Mouse (Mus musculus) neural tube, embryonic 13.5 days (tissue): ENCODE measurements around the gene Lsm5. TPM values are rescaled to one million over a fixed set of nuclear protein-coding genes. Genes with fewer than 3 reads are reported as not detected.

Source experiments
- ATAC-seq: fragments of 200-750 bp; cut with Nextera tagmentation; 2 replicates; pipeline ENCODE4 v1.8.0; 2017; ENCODE audit warnings: low read depth, mild to moderate bottlenecking, moderate TSS enrichment, moderate library complexity
- H3K27ac ChIP-seq: fragments of 300-500 bp; sonication (generic); replicated peaks from 2 replicates; pipeline ENCODE4 v1.5.1; 2015; ENCODE audit warnings: moderate library complexity, mild to moderate bottlenecking, inconsistent platforms
- H3K27me3 ChIP-seq: fragments of 300-500 bp; sonication (generic); 2 replicates; pipeline ENCODE4 v1.6.1; 2015; ENCODE audit warnings: mild to moderate bottlenecking, inconsistent platforms
- H3K36me3 ChIP-seq: fragments of 300-500 bp; sonication (generic); 2 replicates; pipeline ENCODE4 v1.6.1; 2015; ENCODE audit warnings: mild to moderate bottlenecking, inconsistent platforms
- H3K4me1 ChIP-seq: fragments of 300-500 bp; sonication (generic); replicated peaks from 2 replicates; pipeline ENCODE4 v1.6.1; 2015; ENCODE audit warnings: inconsistent platforms
- H3K4me2 ChIP-seq: fragments of 300-500 bp; sonication (generic); 2 replicates; pipeline ENCODE4 v1.6.1; 2015; ENCODE audit warnings: inconsistent platforms, mild to moderate bottlenecking, moderate library complexity
- H3K4me3 ChIP-seq: fragments of 300-500 bp; sonication (generic); 2 replicates; pipeline ENCODE4 v1.5.1; 2015; ENCODE audit warnings: mild to moderate bottlenecking, inconsistent platforms
- H3K9ac ChIP-seq: fragments of 300-500 bp; sonication (generic); 2 replicates; pipeline ENCODE4 v1.6.1; 2015; ENCODE audit warnings: moderate library complexity, mild to moderate bottlenecking, inconsistent platforms
- H3K9me3 ChIP-seq: fragments of 300-500 bp; sonication (generic); 2 replicates; pipeline ENCODE4 v1.6.1; 2016; ENCODE audit warnings: inconsistent platforms
- WGBS: fragments of 180-500 bp; shearing (Covaris S2); methylation state at CpG from one replicate; pipeline ENCODE4 v1.1.7; 2015; 5-methylcytosine and 5-hydroxymethylcytosine counted together
- polyA plus RNA-seq: library from polyadenylated mRNA; unstranded; fragments of >200 nt; fragmentation: Nextera tagmentation; extraction: Ambion mirVana; gene quantifications from 2 replicates; pipeline ENCODE4 v1.2.1, GENCODE M21; 2015

Lsm5 gene
- polyA plus RNA-seq: 90.2 and 91.6 TPM in 2 replicates

DNA sequence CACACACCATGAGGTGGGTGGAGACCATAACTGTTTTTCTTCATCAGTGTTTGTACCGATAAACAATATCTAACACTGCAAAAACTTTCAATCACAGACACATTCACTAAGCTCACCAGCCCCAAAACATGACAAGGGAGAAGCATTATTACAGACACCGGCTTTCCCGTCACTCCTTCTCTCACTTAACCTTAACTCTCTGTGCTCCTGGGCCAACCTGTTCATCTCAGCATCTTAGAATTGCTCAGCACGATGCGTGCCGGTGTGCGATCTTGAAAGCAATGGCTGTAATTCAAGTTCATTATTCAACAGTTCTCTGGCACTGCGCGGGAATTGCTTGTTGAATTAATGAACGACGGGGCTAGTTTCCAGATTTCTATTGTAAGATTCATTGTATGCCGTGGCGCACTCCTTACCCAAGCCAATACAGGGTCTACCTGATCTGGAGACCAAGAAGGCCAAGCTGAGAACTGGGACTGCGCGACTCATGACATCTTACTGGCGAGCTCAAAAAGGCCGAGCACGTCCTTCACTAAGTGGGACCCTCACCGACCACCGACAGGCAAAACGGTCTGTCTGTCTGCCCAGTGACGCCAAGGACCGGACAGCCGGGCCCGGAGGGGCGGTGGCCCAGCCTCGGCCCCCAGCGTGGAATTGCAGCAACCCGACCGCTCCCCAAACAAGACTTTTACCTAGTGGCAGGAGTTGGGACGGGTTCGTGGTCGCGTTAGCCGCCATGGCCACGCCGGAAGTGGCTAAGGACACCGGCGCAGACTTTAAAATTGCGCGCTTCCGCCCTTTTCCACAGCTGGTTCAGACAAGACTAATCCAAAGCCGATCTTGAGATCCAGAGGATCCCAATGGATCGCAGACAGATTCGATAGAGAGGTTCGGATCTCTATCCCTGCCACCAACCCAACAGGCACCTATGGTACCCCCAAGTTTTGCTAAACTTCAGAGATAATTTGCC is at the start of gene Lsm5:
Gene Lsm5, minus strand, starts transcription at position 780 of the 970 bp plus-strand sequence.
- Histone ChIP-seq H3K4me3 (peak within 1 kb of the TSS; percentile 73), H3K36me3 (0 out of 2 replicates have a peak, but pooled peaks cover 3% of the 10 kb centered on the region), H3K27ac (no peak within 1 kb of the TSS), H3K27me3 (no peaks in the 10 kb centered on the region), H3K9me3 (no peaks in the 10 kb centered on the region), H3K9ac (peak within 1 kb of the TSS; percentile 77), H3K4me2 (peak within 1 kb of the TSS; percentile 89), H3K4me1 (peaks cover 7% of the 10 kb centered on the region)
- ATAC-seq: peak; percentile 89
- WGBS: 1% methylated on average over 46 of the region's 46 CpGs

DNA sequence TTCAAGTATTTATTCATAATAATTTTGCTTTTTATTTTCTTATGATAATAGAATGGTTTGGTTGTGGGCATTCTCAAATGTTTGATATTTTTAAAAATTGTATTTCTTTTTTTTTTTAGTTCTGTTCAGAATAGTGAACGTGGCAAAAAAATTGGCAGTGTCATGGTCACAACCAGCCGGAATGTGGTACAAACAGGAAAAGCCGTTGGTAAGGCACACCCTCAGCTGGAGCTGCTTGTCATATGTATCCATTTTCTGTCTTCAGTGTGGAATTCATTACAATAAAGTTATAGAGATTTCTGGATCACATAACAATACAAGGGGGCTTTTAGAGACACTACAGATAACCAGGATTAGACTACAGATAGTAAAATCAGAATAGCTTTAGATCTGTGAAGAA is 49.2 kb upstream of the Lsm5 start:
- ATAC-seq: no peak
- Histone ChIP-seq H3K9ac (no peak overlapping the region), H3K4me1 (no peaks in the 10 kb centered on the region), H3K27ac (no peak overlapping the region), H3K4me2 (no peak overlapping the region), H3K36me3 (peaks cover 58% of the 10 kb centered on the region), H3K27me3 (no peaks in the 10 kb centered on the region), H3K4me3 (no peak overlapping the region), H3K9me3 (no peaks in the 10 kb centered on the region)
- 94% methylated on average over 3 of the region's 3 CpGs for whole genome bisulfite sequencing

DNA sequence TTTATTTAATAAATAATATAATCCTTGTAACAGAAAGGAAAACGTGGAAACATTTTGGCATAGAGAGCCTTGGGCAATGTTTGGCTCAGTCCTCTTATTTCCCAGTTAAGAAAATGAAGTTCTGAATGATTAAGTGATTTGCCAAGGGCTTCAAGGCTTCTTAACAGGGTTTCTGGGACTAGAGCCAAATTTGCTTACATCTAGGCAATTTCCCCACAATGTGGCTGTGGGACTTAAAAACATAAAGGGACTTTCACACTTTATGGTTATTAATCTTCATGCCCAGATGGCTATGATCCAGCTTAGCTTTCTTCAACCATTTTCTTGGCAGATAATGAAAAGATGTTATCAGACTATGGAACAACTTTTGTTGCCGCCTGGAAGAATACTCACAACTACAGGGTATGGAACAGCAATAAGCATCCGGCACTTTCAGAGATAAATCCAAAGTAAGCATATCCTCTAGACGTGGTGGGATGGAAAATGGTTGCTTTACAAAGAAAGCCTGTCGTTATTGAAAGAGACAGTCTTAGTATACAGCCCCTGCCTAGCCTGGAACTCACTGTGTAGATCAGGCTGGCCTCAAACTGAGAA is 41.5 kb upstream of the Lsm5 start:
- peaks cover 33% of the 10 kb centered on the region for H3K36me3 ChIP-seq
- H3K9ac ChIP-seq: no peak overlapping the region
- no peak overlapping the region for H3K4me3 ChIP-seq
- 68% methylated on average over 5 of the region's 5 CpGs for WGBS
- H3K4me1 ChIP-seq: no peaks in the 10 kb centered on the region
- no peak overlapping the region for H3K4me2 ChIP-seq
- ATAC-seq: no peak
- no peak overlapping the region for H3K27ac ChIP-seq
- no peaks in the 10 kb centered on the region for H3K9me3 ChIP-seq
- no peaks in the 10 kb centered on the region for H3K27me3 ChIP-seq

DNA sequence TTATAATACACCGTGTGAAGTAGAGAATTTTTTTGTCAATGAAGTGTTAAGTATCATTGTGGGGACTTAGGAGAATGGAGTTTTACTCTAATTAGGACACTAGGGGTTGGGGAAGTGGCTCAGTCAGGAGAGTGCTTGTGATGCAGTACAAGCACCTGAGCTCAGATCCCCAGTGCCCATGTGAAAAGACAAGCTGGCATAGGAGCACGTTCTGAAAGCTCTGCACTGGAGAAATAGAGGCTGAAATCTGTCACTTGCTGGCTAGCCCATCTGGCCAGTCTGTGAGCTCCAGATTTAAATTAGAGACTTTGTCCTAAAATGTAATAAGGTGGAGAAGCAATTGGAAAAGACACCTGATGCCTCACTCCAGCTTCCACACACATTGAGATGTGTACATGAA is 28.0 kb upstream of the Lsm5 start:
- no peaks in the 10 kb centered on the region for H3K9me3 ChIP-seq
- no peak overlapping the region for H3K4me3 ChIP-seq
- no peak overlapping the region for H3K27ac ChIP-seq
- H3K4me1 ChIP-seq: no peaks in the 10 kb centered on the region
- WGBS: 69% methylated on average over 2 of the region's 2 CpGs
- H3K27me3 ChIP-seq: no peaks in the 10 kb centered on the region
- H3K36me3 ChIP-seq: peaks cover 78% of the 10 kb centered on the region
- no peak overlapping the region for H3K4me2 ChIP-seq
- H3K9ac ChIP-seq: no peak overlapping the region
- no peak for ATAC-seq

DNA sequence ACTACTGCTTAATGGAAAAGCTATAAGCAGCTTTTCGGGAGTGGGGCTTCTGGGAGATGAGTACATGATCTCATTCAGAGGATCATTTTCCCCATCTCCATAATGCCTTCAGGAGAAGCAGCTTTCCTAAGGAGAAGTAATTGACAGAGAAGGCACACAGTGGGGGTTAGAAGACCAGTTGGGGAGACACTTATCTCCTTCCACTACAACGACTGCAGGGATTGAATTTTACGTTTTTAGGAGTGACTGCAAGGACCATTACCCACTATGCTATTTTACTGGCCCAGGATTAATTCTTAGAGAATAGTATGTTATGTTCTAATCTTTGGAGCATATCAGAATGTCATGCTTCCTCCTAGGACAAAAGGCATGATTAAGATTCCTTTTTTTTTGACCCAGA is 16.4 kb upstream of the Lsm5 start:
- Histone ChIP-seq H3K4me3 (no peak overlapping the region), H3K9me3 (no peaks in the 10 kb centered on the region), H3K9ac (no peak overlapping the region), H3K4me1 (peaks cover 28% of the 10 kb centered on the region), H3K27me3 (no peaks in the 10 kb centered on the region), H3K36me3 (peaks cover 24% of the 10 kb centered on the region), H3K4me2 (no peak overlapping the region), H3K27ac (peak overlapping the region; percentile 65)
- WGBS: 40% methylated on average over 3 of the region's 3 CpGs
- ATAC-seq: peak; percentile 55; the same call in 1 of the 2 replicates

DNA sequence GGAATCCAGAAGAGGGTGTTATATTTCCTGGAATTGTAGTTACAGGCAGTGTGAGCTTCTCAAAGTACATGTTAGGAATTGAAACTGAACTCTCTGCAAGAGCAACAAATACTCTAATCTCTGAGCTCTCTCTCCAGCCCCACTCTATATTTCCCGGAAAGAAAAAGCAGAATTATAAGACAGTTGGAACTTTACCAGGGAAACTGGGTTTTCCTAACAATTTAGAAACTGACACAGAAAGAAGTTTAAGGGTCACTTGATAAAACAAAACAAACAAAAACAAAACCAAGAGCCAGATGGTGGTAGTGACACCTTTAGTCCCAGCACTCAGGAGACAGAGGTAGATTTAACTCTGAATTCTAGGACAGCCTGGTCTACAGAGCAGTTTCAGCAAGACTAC is 14.6 kb upstream of the Lsm5 start:
- Histone ChIP-seq H3K4me2 (no peak overlapping the region), H3K9ac (no peak overlapping the region), H3K27me3 (no peaks in the 10 kb centered on the region), H3K36me3 (peaks cover 12% of the 10 kb centered on the region), H3K4me3 (no peak overlapping the region), H3K9me3 (no peaks in the 10 kb centered on the region), H3K4me1 (peaks cover 28% of the 10 kb centered on the region), H3K27ac (no peak overlapping the region)
- WGBS: 93% methylated on average over 1 of the region's 1 CpGs
- ATAC-seq: no peak

DNA sequence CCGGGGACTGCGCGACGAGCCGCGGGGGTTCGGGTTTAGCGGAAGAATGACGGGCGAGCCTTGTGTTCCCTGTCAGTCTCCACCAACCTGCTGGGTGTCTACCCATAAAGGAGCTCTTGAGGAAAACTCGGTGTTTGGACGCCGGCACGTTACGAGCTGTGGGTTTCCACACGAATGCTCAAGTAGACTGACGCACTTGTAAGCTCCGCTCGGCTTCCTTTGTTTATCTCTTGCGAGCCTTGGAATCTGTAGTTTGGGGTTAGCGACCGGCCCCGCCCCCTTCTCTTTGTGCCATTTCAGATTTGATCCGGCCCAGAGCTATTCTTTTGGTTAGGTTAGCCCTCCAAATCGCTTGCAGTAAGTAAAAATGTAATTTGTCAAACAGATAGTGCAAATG is 10.8 kb upstream of the Lsm5 start:
- Histone ChIP-seq H3K9ac (peak overlapping the region; percentile 83), H3K4me1 (peaks cover 16% of the 10 kb centered on the region), H3K4me3 (peak overlapping the region; percentile 74), H3K27me3 (no peaks in the 10 kb centered on the region), H3K27ac (peak overlapping the region; percentile 96), H3K9me3 (no peaks in the 10 kb centered on the region), H3K36me3 (peaks cover 3% of the 10 kb centered on the region; the same call in 1 of the 2 replicates), H3K4me2 (peak overlapping the region; percentile 73)
- WGBS: under 1% methylated on average over 25 of the region's 25 CpGs
- peak; percentile 74; the same call in 1 of the 2 replicates for ATAC-seq

DNA sequence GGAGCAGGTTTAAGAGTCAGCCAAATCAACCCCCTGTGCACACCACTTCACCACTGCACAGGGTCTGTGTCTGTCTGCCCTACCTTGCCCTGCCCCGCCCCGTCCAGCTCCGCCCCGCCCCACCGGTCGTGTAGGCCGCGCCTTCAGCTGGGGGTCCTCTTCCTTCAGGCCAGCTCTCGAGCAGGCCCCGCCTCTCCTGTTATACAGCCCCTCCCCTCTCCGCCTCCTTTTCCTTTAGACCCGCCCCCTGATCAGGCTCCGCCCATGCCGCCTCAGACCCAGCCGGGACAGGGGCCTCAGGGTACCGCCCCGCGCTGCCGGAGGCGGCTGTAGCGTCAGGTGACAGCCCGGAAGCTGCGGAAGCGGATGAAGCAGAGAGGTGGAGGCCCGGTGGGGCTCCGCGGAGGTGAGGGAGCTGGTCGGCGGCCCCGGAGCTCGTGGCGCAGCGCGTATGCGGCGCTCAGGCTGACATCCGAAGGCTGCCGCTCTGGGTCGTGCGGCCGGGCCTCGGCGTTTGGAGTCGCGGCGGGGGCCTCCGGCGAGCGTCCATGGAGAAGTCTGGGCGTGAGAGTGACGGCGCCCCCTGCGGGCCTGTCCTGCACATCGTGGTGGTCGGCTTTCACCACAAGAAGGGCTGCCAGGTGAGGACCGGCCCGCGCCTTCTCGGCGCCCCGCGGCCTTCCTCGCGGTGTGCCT is 10.2 kb upstream of the Lsm5 start, which contains the start of gene Avl9:
Gene Avl9, plus strand, starts transcription at position 326 of the 696 bp plus-strand sequence.
- Histone ChIP-seq H3K27me3 (no peaks in the 10 kb centered on the region), H3K9me3 (no peaks in the 10 kb centered on the region), H3K36me3 (peaks cover 3% of the 10 kb centered on the region; the same call in 1 of the 2 replicates), H3K27ac (peak within 1 kb of the TSS; percentile 96), H3K4me1 (peaks cover 16% of the 10 kb centered on the region), H3K4me3 (peak within 1 kb of the TSS; percentile 74), H3K9ac (peak within 1 kb of the TSS; percentile 83), H3K4me2 (peak within 1 kb of the TSS; percentile 73)
- under 1% methylated on average over 63 of the region's 64 CpGs for WGBS
- peak; percentile 96 for ATAC-seq

DNA sequence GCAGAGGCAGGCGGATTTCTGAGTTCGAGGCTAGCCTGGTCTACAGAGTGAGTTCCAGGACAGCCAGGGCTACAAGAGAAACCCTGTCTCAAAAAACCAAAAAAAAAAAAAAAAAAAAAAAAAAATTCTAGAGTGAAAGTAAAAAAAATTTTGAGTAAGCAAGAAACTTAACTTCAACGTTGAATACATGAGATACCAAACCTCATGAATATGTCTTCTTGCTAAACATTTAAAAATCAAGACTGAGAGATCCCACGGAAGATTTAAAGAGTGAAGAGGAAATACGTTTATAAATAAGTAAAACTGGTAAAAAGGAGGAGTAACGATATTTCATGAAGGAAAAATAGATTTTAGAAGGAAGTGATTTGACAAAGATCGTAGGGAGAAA is 9.7 kb upstream of the Lsm5 start:
- peak overlapping the region; percentile 73 for H3K4me2 ChIP-seq
- ATAC-seq: no peak
- peaks cover 16% of the 10 kb centered on the region for H3K4me1 ChIP-seq
- no peaks in the 10 kb centered on the region for H3K9me3 ChIP-seq
- no peak overlapping the region for H3K27ac ChIP-seq
- WGBS: 51% methylated on average over 7 of the region's 7 CpGs
- H3K27me3 ChIP-seq: no peaks in the 10 kb centered on the region
- peak overlapping the region; percentile 74 for H3K4me3 ChIP-seq
- peaks cover 2% of the 10 kb centered on the region; the same call in 1 of the 2 replicates for H3K36me3 ChIP-seq
- no peak overlapping the region for H3K9ac ChIP-seq

DNA sequence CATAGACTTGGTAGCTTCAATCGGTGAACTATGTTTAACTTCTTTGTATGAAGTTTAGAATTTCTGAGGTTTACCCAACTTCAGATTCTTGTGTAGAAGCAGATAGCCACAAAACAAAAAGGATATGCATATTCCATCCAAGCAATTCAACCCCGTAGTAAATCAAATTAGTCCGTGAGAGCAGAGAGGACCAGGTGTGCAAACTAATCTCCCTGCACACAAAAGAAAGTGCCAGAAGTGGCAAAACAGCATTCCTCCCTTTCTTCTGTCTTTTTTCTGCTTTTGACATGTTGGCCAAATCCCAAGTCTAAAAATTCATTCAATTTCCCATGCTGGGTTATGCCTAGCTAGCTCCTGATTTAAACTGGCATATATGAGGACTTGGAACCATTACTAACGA is 12.1 kb downstream of the Lsm5 start:
- no peaks in the 10 kb centered on the region for H3K4me1 ChIP-seq
- H3K27me3 ChIP-seq: peaks cover 3% of the 10 kb centered on the region; the same call in 1 of the 2 replicates
- no peak overlapping the region for H3K4me2 ChIP-seq
- ATAC-seq: no peak
- no peak overlapping the region for H3K9ac ChIP-seq
- no peaks in the 10 kb centered on the region for H3K36me3 ChIP-seq
- no peak overlapping the region for H3K4me3 ChIP-seq
- H3K27ac ChIP-seq: no peak overlapping the region
- H3K9me3 ChIP-seq: no peaks in the 10 kb centered on the region
- whole genome bisulfite sequencing: 79% methylated on average over 4 of the region's 4 CpGs

DNA sequence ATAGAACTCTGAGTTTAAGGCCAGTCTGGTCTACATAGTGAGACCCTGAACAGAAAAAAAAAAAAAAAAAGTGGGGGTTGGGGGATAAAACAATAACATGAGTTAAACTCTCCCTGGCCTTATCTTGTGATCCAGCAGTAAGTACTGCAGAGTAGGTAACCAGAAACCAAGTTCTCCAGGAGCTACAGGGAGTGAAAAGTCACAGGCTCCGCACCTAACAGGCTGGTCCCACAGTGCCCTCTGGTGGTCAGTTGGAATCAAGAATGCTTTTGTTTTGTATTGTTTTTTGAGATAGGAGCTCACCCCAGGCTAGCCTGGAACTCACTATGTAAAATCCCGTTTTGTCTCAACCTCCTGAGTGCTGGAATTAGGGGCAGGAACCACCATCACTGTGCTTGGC is 13.3 kb downstream of the Lsm5 start:
- Histone ChIP-seq H3K9ac (no peak overlapping the region), H3K4me3 (no peak overlapping the region), H3K27ac (no peak overlapping the region), H3K4me2 (no peak overlapping the region), H3K27me3 (peaks cover 3% of the 10 kb centered on the region; the same call in 1 of the 2 replicates), H3K9me3 (no peaks in the 10 kb centered on the region), H3K36me3 (no peaks in the 10 kb centered on the region), H3K4me1 (0 out of 2 replicates have a peak, but pooled peaks cover 2% of the 10 kb centered on the region)
- peak; percentile 40; the same call in 1 of the 2 replicates for ATAC-seq
- 4% methylated on average over 2 of the region's 2 CpGs for WGBS
